Mouse (Mus musculus): ENCODE results near the gene Mterf4. TPM values are rescaled to one million over a fixed set of nuclear protein-coding genes. Genes with fewer than 3 reads are reported as not detected.
"Not testable (repeated sequence)": the region's sequence is repeated elsewhere in the genome, so short reads cannot be mapped to it uniquely, and the experiment has no call there.

Mterf4 gene
- polyA plus RNA-seq, 1 experiment from 2014 or later: 20.2 TPM

GRCm38 (mm10) chr1:93294491-93294890 lies 11.2 kb downstream of the Mterf4 start:
- H3K9ac ChIP-seq; H3K4me3 ChIP-seq; H3K9me3 ChIP-seq (replicated peaks); H3K27ac ChIP-seq (ENCODE audit: poor library complexity, severe bottlenecking); H3K4me1 ChIP-seq (replicated peaks); H3K27me3 ChIP-seq (replicated peaks); ATAC-seq (ENCODE audit: insufficient number of reproducible peaks, low FRiP score); H3K4me2 ChIP-seq: not testable (repeated sequence)
- WGBS: 82% methylated on average over 3 of the region's 3 CpGs
- H3K36me3 ChIP-seq: peaks cover 39% of the 10 kb centered on the region

GRCm38 (mm10) chr1:93292006-93292405 lies 13.7 kb downstream of the Mterf4 start:
- no peaks in the 10 kb centered on the region for H3K9me3 ChIP-seq (replicated peaks)
- 72% methylated on average over 8 of the region's 8 CpGs for WGBS
- H3K36me3 ChIP-seq: peaks cover 16% of the 10 kb centered on the region

DNA sequence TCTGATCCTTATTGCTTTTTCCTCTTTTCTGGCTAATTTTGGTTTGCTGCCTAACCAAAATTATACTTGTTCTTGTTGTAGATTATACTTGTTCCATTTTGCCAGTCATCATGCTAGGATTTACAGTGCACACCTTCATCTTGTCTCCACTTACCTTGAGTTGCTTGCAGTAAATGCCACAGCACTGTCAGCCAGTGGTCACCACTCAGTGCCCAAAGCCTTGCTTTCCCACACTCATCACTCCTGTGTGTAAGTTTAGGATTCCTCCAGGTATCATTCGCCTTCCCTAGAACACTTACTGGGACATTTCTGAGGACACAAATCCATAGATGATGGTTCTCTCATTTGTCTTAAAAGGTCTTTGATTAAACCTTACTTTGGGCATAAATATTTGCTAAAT lies 14.1 kb downstream of the Mterf4 start:
- H3K9ac ChIP-seq: no peak overlapping the region
- no peaks in the 10 kb centered on the region for H3K27me3 ChIP-seq (replicated peaks)
- H3K36me3 ChIP-seq: peaks cover 12% of the 10 kb centered on the region
- no peak overlapping the region for H3K27ac ChIP-seq (ENCODE audit: poor library complexity, severe bottlenecking)
- no peak for ATAC-seq (ENCODE audit: insufficient number of reproducible peaks, low FRiP score)
- H3K9me3 ChIP-seq (replicated peaks): no peaks in the 10 kb centered on the region
- no peaks in the 10 kb centered on the region for H3K4me1 ChIP-seq (replicated peaks)
- H3K4me3 ChIP-seq: no peak overlapping the region
- 70% methylated on average over 1 of the region's 1 CpGs for WGBS
- no peak overlapping the region for H3K4me2 ChIP-seq

More at GRCm38 (mm10) chr1:93292006-93292405, 13.7 kb downstream of the Mterf4 start:
- Histone ChIP-seq H3K4me2 (no peak overlapping the region), H3K4me1 (replicated peaks) (no peaks in the 10 kb centered on the region), H3K4me3 (no peak overlapping the region), H3K27ac (ENCODE audit: poor library complexity, severe bottlenecking) (no peak overlapping the region), H3K27me3 (replicated peaks) (no peaks in the 10 kb centered on the region), H3K9ac (no peak overlapping the region)
- no peak for ATAC-seq (ENCODE audit: insufficient number of reproducible peaks, low FRiP score)

DNA sequence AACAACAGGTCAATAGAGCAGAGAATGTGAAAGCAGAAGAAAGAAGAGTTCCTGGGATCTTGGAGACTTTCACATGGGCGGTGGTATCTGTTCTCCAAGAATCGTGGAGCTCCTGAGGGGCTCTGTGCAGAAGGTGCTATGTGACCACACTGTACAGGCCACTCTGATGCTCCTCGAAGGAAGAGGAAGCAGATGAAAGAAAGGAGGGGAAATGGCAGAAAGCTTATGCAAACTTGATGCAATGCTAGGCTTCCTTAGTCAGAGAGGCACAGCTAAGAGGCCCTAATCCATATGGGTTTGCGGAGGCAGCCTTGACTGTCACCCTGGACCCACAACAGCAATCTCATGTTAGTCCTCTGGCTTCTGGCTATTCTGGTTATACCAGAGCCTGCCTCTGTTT lies 14.8 kb downstream of the Mterf4 start:
- ATAC-seq (ENCODE audit: insufficient number of reproducible peaks, low FRiP score): no peak
- H3K36me3 ChIP-seq: peaks cover 6% of the 10 kb centered on the region
- H3K9ac ChIP-seq: no peak overlapping the region
- H3K27ac ChIP-seq (ENCODE audit: poor library complexity, severe bottlenecking): no peak overlapping the region
- no peak overlapping the region for H3K4me3 ChIP-seq
- 65% methylated on average over 4 of the region's 4 CpGs for WGBS
- H3K9me3 ChIP-seq (replicated peaks): no peaks in the 10 kb centered on the region
- no peak overlapping the region for H3K4me2 ChIP-seq
- H3K27me3 ChIP-seq (replicated peaks): no peaks in the 10 kb centered on the region
- H3K4me1 ChIP-seq (replicated peaks): no peaks in the 10 kb centered on the region

DNA sequence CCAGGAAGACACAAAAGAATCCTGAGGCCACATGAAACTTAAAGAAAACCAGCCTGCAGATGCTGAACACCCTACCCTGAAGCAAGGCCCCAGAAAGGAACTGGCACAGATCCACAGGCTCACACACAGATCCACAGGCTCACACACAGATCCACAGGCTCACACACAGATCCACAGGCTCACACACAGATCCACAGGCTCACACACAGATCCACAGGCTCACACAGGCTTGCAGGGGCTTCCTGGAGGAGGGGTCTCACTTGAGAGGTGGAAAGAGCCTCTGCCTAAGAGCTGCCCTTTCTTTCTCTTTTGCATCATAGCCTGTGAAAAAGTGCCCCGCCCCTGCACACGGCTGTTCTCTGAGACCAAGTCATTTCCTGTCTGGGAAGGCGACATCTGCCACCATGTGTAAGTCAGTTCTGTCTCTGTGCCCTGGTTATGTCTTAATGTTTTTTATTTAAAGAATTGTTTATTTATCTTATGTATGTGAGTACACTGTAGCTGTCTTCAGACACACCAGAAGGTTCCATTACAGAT lies 16.0 kb downstream of the Mterf4 start:
- ATAC-seq (ENCODE audit: insufficient number of reproducible peaks, low FRiP score): no peak
- no peaks in the 10 kb centered on the region for H3K9me3 ChIP-seq (replicated peaks)
- H3K9ac ChIP-seq: no peak overlapping the region
- H3K27ac ChIP-seq (ENCODE audit: poor library complexity, severe bottlenecking): no peak overlapping the region
- H3K4me1 ChIP-seq (replicated peaks): no peaks in the 10 kb centered on the region
- no peaks in the 10 kb centered on the region for H3K27me3 ChIP-seq (replicated peaks)
- 57% methylated on average over 3 of the region's 3 CpGs for WGBS
- no peak overlapping the region for H3K4me3 ChIP-seq
- H3K36me3 ChIP-seq: no peaks in the 10 kb centered on the region
- H3K4me2 ChIP-seq: no peak overlapping the region

GRCm38 (mm10) chr1:93277041-93277440 lies 28.7 kb downstream of the Mterf4 start:
- 71% methylated on average over 7 of the region's 7 CpGs for WGBS
- ATAC-seq (ENCODE audit: insufficient number of reproducible peaks, low FRiP score): no peak
- peaks cover 2% of the 10 kb centered on the region; the same call in 1 of the 2 replicates for H3K27me3 ChIP-seq (replicated peaks)
- H3K9ac ChIP-seq: no peak overlapping the region
- H3K9me3 ChIP-seq (replicated peaks): no peaks in the 10 kb centered on the region
- H3K36me3 ChIP-seq: peaks cover 6% of the 10 kb centered on the region; the same call in 1 of the 2 replicates
- no peaks in the 10 kb centered on the region for H3K4me1 ChIP-seq (replicated peaks)
- H3K4me2 ChIP-seq: no peak overlapping the region
- H3K4me3 ChIP-seq: no peak overlapping the region
- no peak overlapping the region for H3K27ac ChIP-seq (ENCODE audit: poor library complexity, severe bottlenecking)

DNA sequence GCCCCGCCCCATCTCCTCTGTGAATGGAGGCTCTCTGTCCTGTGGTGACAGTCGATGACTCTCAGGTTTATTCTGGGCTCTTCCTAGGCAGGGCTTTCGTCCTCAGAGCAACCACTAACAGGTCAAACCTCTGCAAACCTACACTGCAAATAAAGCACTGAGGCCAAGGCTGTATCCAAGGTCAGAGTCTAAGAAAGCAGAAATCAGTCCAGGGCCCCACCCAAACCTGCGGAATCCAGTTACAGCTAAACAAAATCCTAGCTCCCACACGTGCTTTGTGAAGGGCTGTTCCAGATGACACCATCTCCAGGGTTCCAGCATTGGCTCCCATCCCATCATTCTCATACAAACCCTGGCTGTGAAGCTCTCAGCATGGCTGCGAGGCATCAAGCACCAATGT lies 30.2 kb downstream of the Mterf4 start:
- no peak overlapping the region for H3K4me2 ChIP-seq
- H3K9ac ChIP-seq: no peak overlapping the region
- peaks cover 10% of the 10 kb centered on the region; the same call in 1 of the 2 replicates for H3K27me3 ChIP-seq (replicated peaks)
- no peak overlapping the region for H3K27ac ChIP-seq (ENCODE audit: poor library complexity, severe bottlenecking)
- H3K4me1 ChIP-seq (replicated peaks): no peaks in the 10 kb centered on the region
- H3K4me3 ChIP-seq: no peak overlapping the region
- ATAC-seq (ENCODE audit: insufficient number of reproducible peaks, low FRiP score): no peak
- WGBS: 70% methylated on average over 6 of the region's 6 CpGs
- no peaks in the 10 kb centered on the region for H3K9me3 ChIP-seq (replicated peaks)
- peaks cover 6% of the 10 kb centered on the region; the same call in 1 of the 2 replicates for H3K36me3 ChIP-seq

- Histone ChIP-seq H3K4me1 (replicated peaks) (no peaks in the 10 kb centered on the region), H3K36me3 (peaks cover 6% of the 10 kb centered on the region; the same call in 1 of the 2 replicates), H3K27me3 (replicated peaks) (peaks cover 13% of the 10 kb centered on the region; the same call in 1 of the 2 replicates), H3K4me2 (no peak overlapping the region), H3K4me3 (no peak overlapping the region), H3K9me3 (replicated peaks) (no peaks in the 10 kb centered on the region), H3K27ac (ENCODE audit: poor library complexity, severe bottlenecking) (no peak overlapping the region), H3K9ac (no peak overlapping the region)
- no peak for ATAC-seq (ENCODE audit: insufficient number of reproducible peaks, low FRiP score)
- 3% methylated on average over 16 of the region's 16 CpGs for WGBS
These were observed 33.3 kb downstream of the Mterf4 start for GRCm38 (mm10) chr1:93272409-93272821.

GRCm38 (mm10) chr1:93271751-93272150 lies 34.0 kb downstream of the Mterf4 start:
- Histone ChIP-seq H3K4me1 (replicated peaks) (no peaks in the 10 kb centered on the region), H3K9me3 (replicated peaks) (no peaks in the 10 kb centered on the region), H3K27me3 (replicated peaks) (peaks cover 13% of the 10 kb centered on the region; the same call in 1 of the 2 replicates), H3K9ac (no peak overlapping the region), H3K4me3 (no peak overlapping the region), H3K4me2 (no peak overlapping the region), H3K36me3 (peaks cover 6% of the 10 kb centered on the region; the same call in 1 of the 2 replicates), H3K27ac (ENCODE audit: poor library complexity, severe bottlenecking) (no peak overlapping the region)
- ATAC-seq (ENCODE audit: insufficient number of reproducible peaks, low FRiP score): no peak
- 66% methylated on average over 6 of the region's 6 CpGs for WGBS

- 64% methylated on average over 3 of the region's 3 CpGs for WGBS
- H3K4me3 ChIP-seq: no peak overlapping the region
- no peak for ATAC-seq (ENCODE audit: insufficient number of reproducible peaks, low FRiP score)
These were observed 35.0 kb downstream of the Mterf4 start for GRCm38 (mm10) chr1:93270516-93271240.

DNA sequence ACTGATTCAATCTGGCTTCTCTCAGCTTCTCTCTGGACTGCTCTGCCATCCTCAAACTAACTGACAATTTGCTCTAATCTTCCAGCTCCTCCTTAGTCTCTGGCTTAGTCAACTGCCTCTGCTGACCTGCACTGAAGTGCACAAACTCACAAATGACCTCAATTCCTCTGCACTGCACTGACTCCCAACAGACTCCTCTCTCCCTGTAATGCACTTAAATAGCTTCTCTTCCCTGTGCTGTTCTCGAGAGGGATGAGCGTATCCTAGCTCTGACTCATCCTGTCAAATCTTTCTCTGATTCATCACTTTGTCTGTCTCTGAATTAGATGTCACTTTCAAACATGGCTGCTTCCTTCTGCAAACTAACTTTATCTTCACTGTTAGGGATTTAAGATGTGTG lies 37.5 kb downstream of the Mterf4 start:
- WGBS: 78% methylated on average over 2 of the region's 2 CpGs
- no peak overlapping the region for H3K9ac ChIP-seq
- H3K4me1 ChIP-seq (replicated peaks): no peaks in the 10 kb centered on the region
- no peak overlapping the region for H3K4me3 ChIP-seq
- no peaks in the 10 kb centered on the region for H3K36me3 ChIP-seq
- H3K27ac ChIP-seq (ENCODE audit: poor library complexity, severe bottlenecking): no peak overlapping the region
- H3K4me2 ChIP-seq: no peak overlapping the region
- 0 out of 2 replicates have a peak, but pooled peaks cover 13% of the 10 kb centered on the region for H3K27me3 ChIP-seq (replicated peaks)
- no peaks in the 10 kb centered on the region for H3K9me3 ChIP-seq (replicated peaks)
- no peak for ATAC-seq (ENCODE audit: insufficient number of reproducible peaks, low FRiP score)

More at GRCm38 (mm10) chr1:93270516-93271240, 35.0 kb downstream of the Mterf4 start:
- no peak overlapping the region for H3K9ac ChIP-seq
- H3K27ac ChIP-seq (ENCODE audit: poor library complexity, severe bottlenecking): no peak overlapping the region
- no peaks in the 10 kb centered on the region for H3K4me1 ChIP-seq (replicated peaks)
- peaks cover 6% of the 10 kb centered on the region; the same call in 1 of the 2 replicates for H3K36me3 ChIP-seq
- H3K9me3 ChIP-seq (replicated peaks): no peaks in the 10 kb centered on the region
- no peak overlapping the region for H3K4me2 ChIP-seq
- H3K27me3 ChIP-seq (replicated peaks): 0 out of 2 replicates have a peak, but pooled peaks cover 13% of the 10 kb centered on the region

Measured in heart, embryonic 12.5 days (tissue).